Mouse (Mus musculus) ES-Bruce4 (cell line): ENCODE results near the gene Rwdd3. TPM values are rescaled to one million over a fixed set of nuclear protein-coding genes. Genes with fewer than 3 reads are reported as not detected.

Experiments
- H3K27ac ChIP-seq: 2 replicates; pipeline ENCODE4 v1.5.1; 2012; ENCODE audit warnings: low read length, inconsistent platforms; ENCODE audit not compliant: insufficient read depth
- H3K27me3 ChIP-seq: 2 replicates; pipeline ENCODE4 v1.6.1; 2012; ENCODE audit warnings: mild to moderate bottlenecking, low read length, inconsistent platforms; ENCODE audit not compliant: control insufficient read depth, poor library complexity, insufficient read depth, severe bottlenecking
- H3K36me3 ChIP-seq: 2 replicates; pipeline ENCODE4 v1.6.1; 2012; ENCODE audit warnings: inconsistent platforms, mild to moderate bottlenecking, low read length, moderate library complexity; ENCODE audit not compliant: control insufficient read depth, poor library complexity, insufficient read depth, severe bottlenecking
- H3K4me1 ChIP-seq: one replicate; pipeline ENCODE4 v1.8.1; 2011; ENCODE audit warnings: low read length; ENCODE audit not compliant: control insufficient read depth, insufficient read depth
- H3K4me3 ChIP-seq: 2 replicates; pipeline ENCODE4 v1.5.1; 2011; ENCODE audit warnings: low read depth, mild to moderate bottlenecking, low read length
- H3K9ac ChIP-seq: 2 replicates; pipeline ENCODE4 v1.6.1; 2012; ENCODE audit warnings: low read depth, mild to moderate bottlenecking, inconsistent platforms; ENCODE audit not compliant: poor library complexity, severe bottlenecking
- H3K9me3 ChIP-seq: replicated peaks from 2 replicates; pipeline ENCODE4 v1.6.1; 2012; ENCODE audit warnings: mild to moderate bottlenecking, low read length, inconsistent platforms; ENCODE audit not compliant: control insufficient read depth, poor library complexity, insufficient read depth, severe bottlenecking
- CTCF ChIP-seq: IDR thresholded peaks from one replicate; pipeline ENCODE4 v1.8.1; 2011; ENCODE audit warnings: low read depth, low read length
- EP300 ChIP-seq: IDR thresholded peaks from 2 replicates; pipeline ENCODE4 v1.6.1; 2011; ENCODE audit warnings: low read depth, low read length; ENCODE audit not compliant: insufficient read depth
- POLR2A ChIP-seq: IDR thresholded peaks from one replicate; pipeline ENCODE4 v1.8.1; 2011; ENCODE audit warnings: low read length; ENCODE audit not compliant: insufficient read depth
- polyA plus RNA-seq: library from polyadenylated mRNA; stranded (reverse); fragments of >200 nt; gene quantifications from 2 replicates; pipeline ENCODE4 v1.2.4, GENCODE M21; 2011; ENCODE audit warnings: low read depth; ENCODE audit not compliant: missing spikeins, insufficient read depth, insufficient read length

The Rwdd3 gene
- polyA plus RNA-seq, 1 experiment, result 8.1 TPM

DNA sequence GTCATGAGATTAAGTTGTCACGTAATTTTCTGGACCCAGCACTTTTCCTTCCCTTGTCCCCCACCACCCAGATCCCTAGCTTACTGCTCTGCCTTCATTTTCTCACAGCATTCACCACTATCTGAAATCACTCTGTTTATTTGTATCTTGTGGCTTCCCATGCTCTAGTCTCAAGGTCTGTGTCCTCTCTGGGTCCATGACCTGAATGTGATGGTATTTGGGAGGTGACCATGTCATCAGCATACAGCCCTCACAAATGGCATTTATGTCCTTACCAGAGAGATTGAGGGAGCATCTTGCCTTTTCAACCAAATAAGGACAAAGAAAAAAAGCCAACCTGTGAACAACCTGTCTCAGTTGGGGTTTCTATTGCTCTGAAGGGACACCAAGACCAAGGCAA, 4.5 kb upstream of the Rwdd3 start:
- Histone ChIP-seq H3K36me3 (no peaks in the 10 kb centered on the region), H3K9me3 (no peaks in the 10 kb centered on the region), H3K4me3 (no peak overlapping the region), H3K27me3 (no peaks in the 10 kb centered on the region), H3K9ac (no peak overlapping the region), H3K27ac (no peak overlapping the region), H3K4me1 (no peaks in the 10 kb centered on the region)
- TF ChIP-seq CTCF (no peak), POLR2A (no peak), EP300 (no peak)

DNA sequence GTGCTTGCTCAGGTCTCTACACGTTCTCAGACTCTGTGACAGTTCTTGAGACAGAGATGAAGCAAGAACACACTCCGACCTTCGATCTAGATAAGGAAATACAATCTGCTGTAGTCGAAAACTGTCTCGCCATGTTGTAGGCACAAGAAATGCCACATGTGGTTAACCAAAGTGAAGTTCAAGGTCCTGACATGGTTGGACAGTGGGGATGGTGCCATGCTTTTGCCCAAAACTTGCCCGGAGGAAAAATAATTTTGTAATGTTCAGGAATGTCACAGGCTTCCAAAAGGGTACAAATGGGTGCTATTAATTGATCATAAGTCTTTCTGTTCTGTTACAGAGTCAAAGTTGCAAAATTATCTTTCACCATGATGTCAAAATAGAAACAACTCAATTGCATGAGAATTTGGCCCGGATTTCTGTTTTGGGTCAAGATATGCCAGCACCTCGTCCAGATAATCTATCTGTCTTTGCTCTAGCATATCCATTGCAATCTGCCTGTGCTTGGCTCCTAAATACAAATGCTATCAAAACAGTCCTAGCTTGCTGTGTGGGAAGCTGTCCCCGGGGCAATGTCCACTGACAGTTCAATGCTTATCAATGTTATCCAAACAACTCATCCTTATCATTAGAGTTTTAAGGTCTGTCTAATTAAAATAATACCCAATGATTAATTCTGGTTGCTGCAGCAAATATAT, 2.9 kb upstream of the Rwdd3 start:
- TF ChIP-seq POLR2A, result no peak
- TF ChIP-seq CTCF, result no peak
- H3K9me3 ChIP-seq, result no peaks in the 10 kb centered on the region
- no peaks in the 10 kb centered on the region for H3K27me3 ChIP-seq
- no peaks in the 10 kb centered on the region for H3K36me3 ChIP-seq
- no peak overlapping the region for H3K9ac ChIP-seq
- no peak overlapping the region for H3K27ac ChIP-seq
- no peaks in the 10 kb centered on the region for H3K4me1 ChIP-seq
- no peak overlapping the region for H3K4me3 ChIP-seq

DNA sequence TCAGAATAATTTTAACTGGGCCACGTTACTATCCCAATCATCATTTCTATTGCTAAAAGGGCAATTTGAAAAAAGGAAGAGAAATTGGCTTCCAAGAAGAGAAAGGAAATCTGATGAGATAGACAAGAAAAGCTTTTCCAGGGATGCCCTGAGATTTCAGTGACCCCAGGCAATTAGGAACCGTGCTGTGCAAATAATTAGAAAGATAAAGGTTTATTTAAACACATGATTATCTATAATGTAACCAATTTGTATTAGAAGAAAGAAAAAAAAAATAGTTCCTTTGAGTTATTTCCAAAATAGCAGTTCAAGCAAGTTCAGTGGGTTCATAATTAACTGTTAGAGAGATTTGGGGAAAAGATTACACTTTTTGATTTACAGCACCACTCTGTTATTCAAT, 1.2 kb upstream of the Rwdd3 start:
- TF ChIP-seq POLR2A, result no peak
- no peak for TF ChIP-seq CTCF
- TF ChIP-seq EP300, result no peak
- no peaks in the 10 kb centered on the region for H3K4me1 ChIP-seq
- H3K36me3 ChIP-seq, result no peaks in the 10 kb centered on the region
- no peak overlapping the region for H3K4me3 ChIP-seq
- no peak overlapping the region for H3K9ac ChIP-seq
- no peak overlapping the region for H3K27ac ChIP-seq
- no peaks in the 10 kb centered on the region for H3K27me3 ChIP-seq
- H3K9me3 ChIP-seq, result no peaks in the 10 kb centered on the region

DNA sequence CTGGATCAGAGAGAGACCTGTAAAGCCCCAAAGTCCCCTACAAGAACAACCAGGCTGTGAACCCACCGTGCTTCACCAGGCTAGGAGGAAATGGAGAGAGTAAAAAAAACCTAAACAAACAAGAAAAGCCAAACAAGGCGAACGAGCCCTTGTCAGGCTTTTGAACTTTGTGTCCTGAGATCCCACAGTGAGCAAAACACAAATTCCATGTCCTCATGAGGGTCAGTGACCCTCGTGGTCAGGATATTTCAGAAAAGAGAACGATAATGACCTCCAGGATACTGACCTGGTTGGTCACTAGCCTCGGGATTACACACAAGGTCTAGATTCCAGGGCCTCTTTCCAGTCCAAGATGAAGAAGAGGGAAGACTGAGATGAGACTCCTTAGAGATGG, 374 bp upstream of the Rwdd3 start:
- Histone ChIP-seq H3K4me3 (no peak overlapping the region), H3K27me3 (no peaks in the 10 kb centered on the region), H3K36me3 (no peaks in the 10 kb centered on the region), H3K4me1 (no peaks in the 10 kb centered on the region), H3K9me3 (no peaks in the 10 kb centered on the region), H3K27ac (no peak overlapping the region), H3K9ac (no peak overlapping the region)
- TF ChIP-seq EP300 (no peak), POLR2A (no peak), CTCF (no peak)

DNA sequence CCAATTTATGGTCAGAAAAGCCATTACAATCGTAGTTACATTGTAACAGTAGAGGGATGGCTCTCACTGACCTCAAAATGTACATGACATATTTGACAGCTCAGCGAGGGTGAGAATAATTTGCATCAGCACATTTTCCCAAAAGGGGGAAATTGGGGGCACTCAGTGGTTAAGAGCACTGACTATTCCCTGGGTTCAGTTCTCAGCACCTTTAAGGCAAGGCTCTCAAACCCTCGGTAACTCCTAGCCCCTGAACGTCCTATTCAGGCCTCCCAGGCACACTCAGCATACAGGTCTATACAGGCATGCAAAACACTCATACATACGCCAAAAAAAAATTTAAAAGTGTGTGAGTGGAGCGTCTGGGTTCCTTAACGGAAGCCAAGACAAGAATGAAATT, 864 bp downstream of the Rwdd3 start:
- H3K9me3 ChIP-seq, result no peaks in the 10 kb centered on the region
- H3K9ac ChIP-seq, result peak overlapping the region; percentile 57; the same call in 1 of the 2 replicates
- H3K27me3 ChIP-seq, result no peaks in the 10 kb centered on the region
- no peaks in the 10 kb centered on the region for H3K36me3 ChIP-seq
- no peak overlapping the region for H3K4me3 ChIP-seq
- no peaks in the 10 kb centered on the region for H3K4me1 ChIP-seq
- TF ChIP-seq POLR2A (no peak), EP300 (no peak), CTCF (no peak)
- no peak overlapping the region for H3K27ac ChIP-seq

DNA sequence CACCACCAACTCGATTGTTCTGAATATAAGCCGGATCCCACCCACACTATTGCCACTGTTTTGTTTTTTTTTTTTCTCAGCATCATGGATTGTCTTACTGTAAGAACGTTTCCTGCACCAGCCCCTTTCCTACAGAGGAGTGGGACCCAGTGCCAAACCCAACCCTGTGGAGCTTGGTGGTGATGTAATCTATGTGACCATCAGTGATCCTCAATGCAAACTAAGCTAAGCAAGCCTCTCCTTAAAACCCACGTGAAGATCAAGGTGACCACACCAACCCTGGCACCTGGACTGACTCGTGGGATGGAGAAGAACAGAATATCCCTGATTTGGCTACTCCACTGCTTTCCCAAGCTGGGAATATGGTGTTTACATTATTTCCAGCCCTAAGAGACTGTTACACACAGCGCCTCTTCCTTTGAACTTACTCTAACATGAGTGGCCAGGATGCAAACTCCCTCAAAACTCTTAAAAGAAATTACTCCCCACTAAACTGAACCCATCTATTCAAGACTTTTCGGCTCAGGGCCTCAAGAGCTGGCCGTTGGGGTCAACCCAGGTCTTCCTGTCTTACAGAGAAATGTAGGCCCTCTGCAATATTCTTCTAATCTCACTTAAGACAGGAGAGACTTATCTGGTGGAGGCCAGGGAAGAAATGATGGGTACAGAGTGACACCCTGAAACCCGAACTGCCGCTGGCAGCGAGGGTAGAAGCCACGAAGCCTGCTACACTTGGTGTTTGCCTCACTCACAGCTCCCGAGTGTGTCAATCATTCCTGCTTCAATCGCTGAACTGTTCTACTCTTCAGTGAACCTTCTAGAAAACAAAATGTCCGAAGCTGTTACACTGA, 2.2 kb downstream of the Rwdd3 start:
- Histone ChIP-seq H3K9me3 (no peaks in the 10 kb centered on the region), H3K27me3 (no peaks in the 10 kb centered on the region), H3K27ac (no peak overlapping the region), H3K9ac (no peak overlapping the region), H3K4me3 (no peak overlapping the region), H3K4me1 (no peaks in the 10 kb centered on the region), H3K36me3 (no peaks in the 10 kb centered on the region)
- TF ChIP-seq EP300 (no peak), POLR2A (no peak), CTCF (no peak)
